Mouse (Mus musculus): ENCODE results near the gene Frmd6. TPM values are rescaled to one million over a fixed set of nuclear protein-coding genes. Genes with fewer than 3 reads are reported as not detected.

The Frmd6 gene
- polyA plus RNA-seq (2014; fragmentation: Illumina TruSeq; extraction: RNeasy Lipid Tissue Mini Kit (QIAGEN cat#74804); ENCODE audit: low read depth, low replicate concordance) = 2.7 TPM

GRCm38 (mm10) chr12:70824729-70825650, at the start of gene Frmd6:
TSS of gene Frmd6 (plus strand) at chr12:70825514.

GRCm38 (mm10) chr12:70937571-70938384, 112.5 kb downstream of the Frmd6 start, which contains the start of gene Actr10:
TSS of gene Actr10 (plus strand) at chr12:70937857.

Other genes starting within 250 kb of the Frmd6 start
- gene Actr10, start 112.3 kb downstream of the Frmd6 start, polyA plus RNA-seq (2014; fragmentation: Illumina TruSeq; extraction: RNeasy Lipid Tissue Mini Kit (QIAGEN cat#74804); ENCODE audit: low read depth, low replicate concordance) = 107 TPM
- 715 TPM for gene Psma3, start 149.1 kb downstream of the Frmd6 start, polyA plus RNA-seq (2014; fragmentation: Illumina TruSeq; extraction: RNeasy Lipid Tissue Mini Kit (QIAGEN cat#74804); ENCODE audit: low read depth, low replicate concordance)
- gene Arid4a, start 190.5 kb downstream of the Frmd6 start, polyA plus RNA-seq (2014; fragmentation: Illumina TruSeq; extraction: RNeasy Lipid Tissue Mini Kit (QIAGEN cat#74804); ENCODE audit: low read depth, low replicate concordance) = 12.0 TPM